Mouse (Mus musculus) megakaryocyte progenitor cell, adult 5-6 weeks (primary cell): ENCODE measurements around the gene Ss18l1. TPM values are rescaled to one million over a fixed set of nuclear protein-coding genes. Genes with fewer than 3 reads are reported as not detected.

Experiments used
- ATAC-seq: replicated peaks from 2 replicates; pipeline ENCODE4 v1.8.0; 2016; ENCODE audit warnings: mild to moderate bottlenecking, moderate TSS enrichment, inconsistent platforms; ENCODE audit not compliant: poor library complexity
- total RNA-seq, 2 experiments: library from RNA; stranded (forward) in 1 of 2; stranded (reverse) in 1 of 2; fragments of 157-497, 149-512 nt in 1 of 2; fragments of 200-1000 nt in 1 of 2; gene quantifications; 2 replicates each; pipeline versions ENCODE4 v1.2.3 to v1.2.4; 2015 to 2017

Gene Ss18l1
- total RNA-seq, 2 experiments from 2014 or later = 1.1 to 2.5 TPM

GRCm38 (mm10) chr2:180034753-180035152 lies 7.6 kb upstream of the Ss18l1 start:
- 0 out of 2 replicates have a peak, but pooled peaks have one; percentile 17 for ATAC-seq

DNA sequence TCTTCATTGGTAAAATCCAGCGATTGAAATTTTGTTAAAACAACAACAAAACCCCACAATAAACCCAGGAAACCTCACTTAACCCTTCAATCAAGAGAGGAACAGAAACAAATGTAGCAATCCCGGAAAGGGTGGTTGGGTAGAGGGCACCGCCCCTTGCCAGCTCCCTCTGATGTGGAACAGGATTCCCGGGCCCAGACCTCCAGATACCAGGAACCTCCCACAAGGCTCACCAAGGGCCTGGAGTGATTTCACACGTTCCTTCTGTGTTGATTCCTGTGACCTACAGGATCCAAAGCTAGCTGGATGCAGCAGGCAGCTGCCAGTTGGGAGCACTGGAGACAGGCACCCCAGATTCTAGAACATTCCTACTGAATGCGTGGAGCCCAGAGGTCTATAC lies 1.9 kb upstream of the Ss18l1 start:
- ATAC-seq = peak; percentile 49

- ATAC-seq = 0 out of 2 replicates have a peak, but pooled peaks have one; percentile 7
Observed at GRCm38 (mm10) chr2:180041577-180042255, 593 bp upstream of the Ss18l1 start.

- peak; percentile 24 for ATAC-seq
Observed at GRCm38 (mm10) chr2:180042858-180043515, 678 bp downstream of the Ss18l1 start.

DNA sequence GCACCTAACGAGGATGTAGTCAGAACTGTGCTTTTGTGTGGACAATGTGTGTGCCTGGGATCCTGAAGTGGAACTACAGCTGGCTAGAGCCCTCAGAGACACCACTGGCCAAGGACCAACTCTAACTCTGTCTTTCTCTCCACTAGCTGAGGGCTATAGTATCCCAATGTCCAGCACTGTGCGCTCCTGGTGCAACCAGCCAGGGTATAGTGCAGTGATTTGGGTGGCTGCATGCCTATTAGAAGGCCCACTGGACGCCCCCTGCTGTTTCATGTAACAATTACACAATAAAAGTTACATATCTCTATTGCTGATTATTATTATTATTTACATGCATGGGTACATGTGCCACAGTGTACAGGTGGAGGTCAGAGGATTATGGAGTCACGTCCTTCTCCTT lies 3.0 kb downstream of the Ss18l1 start:
- peak; percentile 52 for ATAC-seq

- ATAC-seq = no peak
Observed at GRCm38 (mm10) chr2:180047580-180047979, 5.3 kb downstream of the Ss18l1 start.

DNA sequence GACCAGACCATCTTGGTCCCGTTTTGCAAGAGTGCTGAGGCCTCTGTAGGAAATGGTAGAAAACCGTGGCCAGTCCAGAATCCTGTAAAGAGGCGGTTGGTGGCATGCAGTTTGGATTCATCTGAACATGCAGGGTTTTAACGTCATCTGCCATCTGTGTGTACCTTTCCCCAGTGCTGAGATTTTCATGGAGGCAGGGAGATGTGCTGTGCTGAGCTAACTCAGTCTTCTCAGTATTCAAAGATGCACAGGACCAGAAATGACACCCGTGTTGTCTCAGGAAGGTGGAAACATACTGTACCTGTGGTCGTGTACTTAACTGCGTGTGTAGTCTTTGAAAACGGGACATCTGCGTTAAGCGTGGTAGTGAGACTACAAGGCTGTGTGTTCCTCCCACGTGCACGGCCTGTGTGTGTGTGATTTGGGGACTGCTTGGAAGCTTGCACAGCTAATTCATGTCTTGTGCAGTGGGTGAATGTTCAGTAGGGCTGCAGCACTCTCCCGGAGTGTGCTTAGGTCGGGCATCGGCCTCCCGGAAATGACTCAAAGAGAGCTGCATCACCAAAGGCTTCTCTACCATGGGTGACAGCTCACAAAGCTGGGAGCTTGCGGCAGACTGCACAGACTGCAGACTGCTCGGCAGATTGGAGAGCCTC lies 5.8 kb downstream of the Ss18l1 start:
- no peak for ATAC-seq

DNA sequence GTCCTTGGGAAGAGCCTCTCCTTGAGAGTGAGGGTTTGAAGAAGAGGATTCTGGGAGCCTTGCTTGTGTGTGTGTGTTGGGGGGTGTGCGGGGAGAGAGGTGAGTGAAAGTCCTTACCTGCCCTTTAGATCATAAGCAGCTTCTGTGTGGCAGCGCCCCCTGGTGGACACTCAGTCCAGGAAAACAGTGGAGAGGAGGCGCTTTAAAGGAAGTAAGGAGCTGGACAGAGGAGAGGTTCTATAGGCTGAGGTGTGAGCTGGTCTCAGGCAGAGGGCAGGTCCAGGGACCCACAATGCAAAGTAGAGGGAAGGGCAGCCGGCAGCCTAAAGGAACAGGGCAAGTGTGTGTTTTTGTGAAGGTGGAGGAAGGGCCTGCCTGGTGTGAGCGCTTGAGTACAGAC lies 8.7 kb downstream of the Ss18l1 start:
- peak; percentile 91 for ATAC-seq

- peak; percentile 71 for ATAC-seq
Observed at GRCm38 (mm10) chr2:180051986-180052733, 9.9 kb downstream of the Ss18l1 start.

DNA sequence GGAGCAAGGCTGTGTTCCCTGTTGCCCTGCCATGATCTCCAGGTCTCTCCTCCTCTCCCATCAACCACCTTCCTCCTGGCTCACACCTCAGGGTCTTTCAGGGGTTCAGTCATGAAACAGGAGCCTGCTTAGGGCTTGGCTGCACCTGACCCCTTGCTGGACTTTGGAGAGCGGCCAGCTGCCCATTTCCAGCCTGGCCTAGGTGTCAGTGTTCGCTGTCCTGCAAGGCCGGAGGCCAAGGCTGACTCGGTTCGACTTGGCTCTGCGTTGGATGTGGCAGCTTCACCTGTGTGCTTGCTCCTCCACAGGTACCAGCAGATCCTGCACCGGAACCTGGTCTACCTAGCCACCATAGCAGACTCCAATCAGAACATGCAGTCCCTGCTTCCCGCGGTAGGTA lies 10.7 kb downstream of the Ss18l1 start:
- no peak for ATAC-seq

DNA sequence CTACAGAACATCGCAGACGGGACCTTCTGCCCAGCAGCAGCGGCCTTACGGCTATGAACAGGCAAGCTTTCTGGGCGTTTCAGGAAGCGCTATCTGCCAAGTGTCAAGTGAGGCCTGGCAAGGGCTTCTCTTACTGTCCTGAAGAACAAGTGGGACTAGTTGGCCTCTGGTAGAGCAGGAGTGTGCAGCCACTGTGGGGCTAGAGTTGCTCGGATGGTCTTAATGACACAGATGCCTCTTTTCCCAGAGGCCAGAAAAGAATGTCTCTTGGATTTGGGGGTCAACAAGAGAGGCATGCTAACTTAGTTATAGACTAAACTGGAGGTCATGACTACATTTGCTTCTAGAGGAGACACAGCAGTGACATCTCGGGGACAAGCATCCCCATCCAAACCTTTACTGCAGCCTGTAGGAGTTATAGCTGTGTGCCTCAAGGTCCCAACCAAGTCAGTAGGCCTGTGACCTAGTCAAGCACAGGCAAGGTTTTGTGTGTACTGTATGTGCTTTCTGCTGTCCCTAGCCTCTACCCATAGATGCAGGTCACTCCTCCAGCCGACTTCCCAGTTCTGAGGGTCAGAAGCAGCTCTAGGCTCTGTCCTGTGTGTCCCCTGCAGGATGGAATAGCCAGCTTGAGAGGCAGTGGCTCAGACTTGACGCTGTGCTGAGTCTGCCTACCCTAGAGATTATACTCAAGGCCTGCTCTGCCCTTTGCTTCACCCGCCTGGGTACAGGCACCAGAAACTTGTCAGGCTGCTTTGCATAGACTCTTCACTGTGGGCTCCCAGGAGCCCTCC lies 21.2 kb downstream of the Ss18l1 start:
- ATAC-seq = no peak

GRCm38 (mm10) chr2:180069770-180070480 lies 27.6 kb downstream of the Ss18l1 start:
- peak; percentile 28 for ATAC-seq

- ATAC-seq = peak; percentile 97
Observed at GRCm38 (mm10) chr2:180070481-180071453, 28.5 kb downstream of the Ss18l1 start, which contains the start of gene Mtg2. Gene Mtg2, plus strand, starts transcription at chr2:180070588.

DNA sequence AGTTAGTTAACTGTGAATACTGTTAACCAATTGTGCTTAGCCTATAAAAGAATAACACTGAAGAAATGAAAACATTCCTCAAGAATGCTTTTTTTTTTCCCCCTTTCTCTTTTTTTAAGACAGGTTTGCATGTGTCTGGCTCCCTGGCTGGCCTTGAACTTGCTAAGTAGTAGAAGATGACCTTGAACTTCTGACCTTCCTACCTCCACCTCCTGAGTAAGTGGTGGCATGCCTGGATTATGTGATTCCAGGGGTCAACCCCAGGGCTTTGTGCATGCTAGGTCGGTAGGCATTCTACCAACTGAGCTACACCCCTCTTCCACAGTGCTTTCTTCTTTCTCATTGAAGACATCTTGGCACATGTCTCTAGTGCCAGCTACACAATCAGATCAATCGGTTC lies 29.4 kb downstream of the Ss18l1 start:
- ATAC-seq = no peak

DNA sequence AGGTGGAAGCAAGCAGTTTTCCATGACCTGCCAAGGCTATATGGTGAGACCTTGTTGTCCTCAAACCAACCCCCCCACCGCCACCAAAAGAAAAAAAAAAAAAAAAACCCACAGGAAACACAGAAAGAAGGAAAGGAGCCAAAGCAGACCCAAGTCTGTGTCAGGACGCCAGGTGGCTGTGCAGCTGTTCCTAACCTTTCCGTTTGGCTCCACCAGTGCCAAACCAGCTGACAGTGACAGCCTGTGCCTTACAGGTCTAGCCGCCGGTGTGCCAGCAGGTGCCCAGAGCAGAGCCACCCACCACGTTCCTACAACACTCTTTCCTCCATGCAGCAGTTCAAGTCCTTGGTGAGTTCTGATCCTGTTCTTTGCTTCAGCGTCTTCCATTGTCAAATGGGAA lies 30.6 kb downstream of the Ss18l1 start:
- no peak for ATAC-seq

- ATAC-seq = no peak
Observed at GRCm38 (mm10) chr2:180077622-180078021, 35.3 kb downstream of the Ss18l1 start.

DNA sequence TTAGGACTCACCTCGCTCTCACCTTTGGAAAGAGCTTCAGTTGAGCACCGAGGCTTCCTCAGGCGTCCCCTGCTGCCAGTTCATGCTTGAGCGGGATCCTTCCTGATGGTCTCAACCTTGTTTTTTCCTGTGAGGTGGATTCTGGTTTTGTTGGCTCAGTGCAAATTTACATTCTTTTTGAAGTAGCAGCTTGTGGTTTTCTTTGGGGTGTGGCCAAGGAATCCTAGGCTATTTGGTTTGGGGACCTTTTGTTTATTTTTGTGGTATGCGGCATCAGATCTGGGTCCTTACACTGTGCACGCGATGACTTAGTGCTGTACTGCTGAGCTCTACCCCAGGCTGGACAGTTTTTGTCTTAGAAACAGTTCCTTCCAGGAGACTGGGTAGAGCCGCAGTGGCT lies 38.4 kb downstream of the Ss18l1 start:
- no peak for ATAC-seq

DNA sequence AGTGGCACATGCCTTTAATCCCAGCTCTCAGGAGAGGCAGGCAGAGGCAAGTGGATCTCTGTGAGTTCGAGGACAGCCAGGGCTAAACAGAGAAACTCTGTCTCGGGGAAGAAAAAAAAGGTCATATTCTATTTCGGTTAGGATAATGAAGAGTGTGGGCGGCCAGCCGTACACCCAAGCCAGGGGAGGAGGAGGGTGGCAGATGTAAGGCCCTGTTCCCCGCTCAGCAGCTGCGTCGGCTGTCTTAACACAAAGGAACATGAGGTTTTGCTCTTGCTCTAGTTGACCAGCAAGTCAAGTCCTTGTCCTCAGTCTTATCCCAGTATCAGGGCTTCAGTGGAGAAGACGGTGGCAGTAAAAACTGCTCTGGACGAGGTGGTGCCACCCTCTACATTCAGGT lies 40.8 kb downstream of the Ss18l1 start:
- no peak for ATAC-seq

GRCm38 (mm10) chr2:180084565-180084964 lies 42.3 kb downstream of the Ss18l1 start:
- no peak for ATAC-seq
